Mouse (Mus musculus): Measurements from ENCODE around the gene Ubl4b. TPM values are rescaled to one million over a fixed set of nuclear protein-coding genes. Genes with fewer than 3 reads are reported as not detected.
A peak's percentile ranks its signal among the peaks of the same experiment; 100 is the strongest.

Gene Ubl4b
- polyA plus RNA-seq (2014; fragmentation: Nextera tagmentation; extraction: Ambion mirVana): 0.15 and 0.79 TPM in 2 replicates

GRCm38 (mm10) chr3:107554842-107555241 is at the start of gene Ubl4b:
TSS of gene Ubl4b (minus strand) at chr3:107555073.
- H3K27me3 ChIP-seq (ENCODE audit: control insufficient read depth, insufficient read depth, low read length): no peaks in the 10 kb centered on the region
- H3K4me3 ChIP-seq (ENCODE audit: low read depth, low read length): no peak within 1 kb of the TSS
- no peaks in the 10 kb centered on the region for H3K36me3 ChIP-seq (replicated peaks; ENCODE audit: control insufficient read depth, insufficient read depth, low read depth, low read length)
- no peak within 1 kb of the TSS for H3K9ac ChIP-seq (replicated peaks; ENCODE audit: low read length)
- no peak within 1 kb of the TSS for H3K4me2 ChIP-seq (ENCODE audit: low read depth, low read length)
- ATAC-seq (replicated peaks; ENCODE audit: insufficient number of reproducible peaks, low FRiP score, low TSS enrichment, low read depth): no peak
- H3K9me3 ChIP-seq (replicated peaks; ENCODE audit: control insufficient read depth, low read length): no peaks in the 10 kb centered on the region
- no peak within 1 kb of the TSS for H3K27ac ChIP-seq (replicated peaks; ENCODE audit: low read depth, low read length)
- no peak for DNase-seq (ENCODE audit: low spot score)
- WGBS: 93% methylated on average over 2 of the region's 2 CpGs
- no peaks in the 10 kb centered on the region for H3K4me1 ChIP-seq (ENCODE audit: control insufficient read depth, insufficient read depth, low read length)

DNA sequence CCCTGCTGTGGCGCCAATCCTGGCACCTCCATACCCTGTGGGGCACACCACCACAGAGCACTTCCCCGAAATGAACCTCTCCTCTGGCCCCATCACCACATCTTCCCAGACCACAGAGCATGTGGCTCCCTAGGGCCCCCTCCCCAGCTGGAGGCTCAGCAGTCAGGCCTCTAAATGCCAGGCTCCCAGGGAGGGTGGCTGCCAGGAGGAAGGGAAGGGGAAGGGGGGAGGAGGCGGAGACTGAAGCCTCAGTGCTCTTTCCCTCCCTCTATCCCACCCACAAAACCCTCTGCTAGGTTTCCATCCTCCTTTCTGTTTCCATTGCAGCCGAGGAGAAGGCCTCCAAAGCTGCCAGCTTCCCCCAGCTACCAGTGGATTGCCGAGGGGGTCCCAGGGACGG is 45.3 kb upstream of the Ubl4b start:
- no peak for DNase-seq (ENCODE audit: low spot score)
- Histone ChIP-seq H3K36me3 (replicated peaks; ENCODE audit: control insufficient read depth, insufficient read depth, low read depth, low read length) (no peaks in the 10 kb centered on the region), H3K4me1 (ENCODE audit: control insufficient read depth, insufficient read depth, low read length) (no peaks in the 10 kb centered on the region; the same call in 1 of the 2 replicates), H3K9me3 (replicated peaks; ENCODE audit: control insufficient read depth, low read length) (no peaks in the 10 kb centered on the region), H3K4me3 (ENCODE audit: low read depth, low read length) (no peak overlapping the region), H3K27ac (replicated peaks; ENCODE audit: low read depth, low read length) (no peak overlapping the region), H3K9ac (replicated peaks; ENCODE audit: low read length) (no peak overlapping the region), H3K27me3 (ENCODE audit: control insufficient read depth, insufficient read depth, low read length) (peaks cover 22% of the 10 kb centered on the region), H3K4me2 (ENCODE audit: low read depth, low read length) (no peak overlapping the region)
- ATAC-seq (replicated peaks; ENCODE audit: insufficient number of reproducible peaks, low FRiP score, low TSS enrichment, low read depth): peak; percentile 25; the same call in 1 of the 2 replicates
- 54% methylated on average over 6 of the region's 6 CpGs for WGBS

- H3K9me3 ChIP-seq (replicated peaks; ENCODE audit: control insufficient read depth, low read length): no peaks in the 10 kb centered on the region
- 2% methylated on average over 22 of the region's 22 CpGs for WGBS
- no peaks in the 10 kb centered on the region for H3K36me3 ChIP-seq (replicated peaks; ENCODE audit: control insufficient read depth, insufficient read depth, low read depth, low read length)
- no peaks in the 10 kb centered on the region; the same call in 1 of the 2 replicates for H3K4me1 ChIP-seq (ENCODE audit: control insufficient read depth, insufficient read depth, low read length)
- H3K4me3 ChIP-seq (ENCODE audit: low read depth, low read length): peak overlapping the region; percentile 56
- H3K4me2 ChIP-seq (ENCODE audit: low read depth, low read length): peak overlapping the region; percentile 38
- DNase-seq (ENCODE audit: low spot score) (peak; percentile 47), ATAC-seq (replicated peaks; ENCODE audit: insufficient number of reproducible peaks, low FRiP score, low TSS enrichment, low read depth) (no peak)
- H3K27ac ChIP-seq (replicated peaks; ENCODE audit: low read depth, low read length): no peak overlapping the region
- H3K9ac ChIP-seq (replicated peaks; ENCODE audit: low read length): peak overlapping the region; percentile 75
- peaks cover 41% of the 10 kb centered on the region for H3K27me3 ChIP-seq (ENCODE audit: control insufficient read depth, insufficient read depth, low read length)
Measured at GRCm38 (mm10) chr3:107597586-107598389, 42.9 kb upstream of the Ubl4b start.

- no peak for DNase-seq (ENCODE audit: low spot score)
- Histone ChIP-seq H3K4me1 (ENCODE audit: control insufficient read depth, insufficient read depth, low read length) (no peaks in the 10 kb centered on the region; the same call in 1 of the 2 replicates), H3K9ac (replicated peaks; ENCODE audit: low read length) (peak overlapping the region; percentile 75)
Measured at GRCm38 (mm10) chr3:107597134-107597533, 42.3 kb upstream of the Ubl4b start.

DNA sequence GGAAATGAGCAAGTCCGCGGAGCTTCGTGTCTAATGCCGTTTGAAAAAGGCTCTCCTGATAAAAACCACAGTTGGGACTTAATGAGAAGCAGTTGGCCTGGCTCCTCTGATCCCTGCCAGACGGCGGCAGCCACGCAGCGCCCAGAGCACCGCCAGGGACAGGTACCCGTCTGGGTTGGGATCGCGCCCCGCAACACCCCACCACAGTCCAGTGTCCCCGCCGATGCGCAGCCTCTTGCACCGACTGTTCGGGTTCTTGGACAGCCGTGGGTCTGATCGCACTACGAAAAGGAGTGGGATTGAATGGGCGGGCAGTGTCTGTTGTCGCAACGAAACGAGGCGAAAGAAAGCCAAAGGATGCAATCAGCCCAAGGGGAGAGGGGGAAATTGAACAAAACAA is 41.7 kb upstream of the Ubl4b start:
- H3K27ac ChIP-seq (replicated peaks; ENCODE audit: low read depth, low read length): 0 out of 2 replicates have a peak overlapping the region, but pooled peaks have one; percentile 62
- peaks cover 41% of the 10 kb centered on the region for H3K27me3 ChIP-seq (ENCODE audit: control insufficient read depth, insufficient read depth, low read length)
- no peaks in the 10 kb centered on the region for H3K36me3 ChIP-seq (replicated peaks; ENCODE audit: control insufficient read depth, insufficient read depth, low read depth, low read length)
- H3K9me3 ChIP-seq (replicated peaks; ENCODE audit: control insufficient read depth, low read length): no peaks in the 10 kb centered on the region
- H3K4me3 ChIP-seq (ENCODE audit: low read depth, low read length): peak overlapping the region; percentile 56
- H3K4me2 ChIP-seq (ENCODE audit: low read depth, low read length): peak overlapping the region; percentile 73
- H3K9ac ChIP-seq (replicated peaks; ENCODE audit: low read length): peak overlapping the region; percentile 75
- DNase-seq (ENCODE audit: low spot score) (peak; percentile 69), ATAC-seq (replicated peaks; ENCODE audit: insufficient number of reproducible peaks, low FRiP score, low TSS enrichment, low read depth) (no peak)
- 1% methylated on average over 26 of the region's 26 CpGs for WGBS
- H3K4me1 ChIP-seq (ENCODE audit: control insufficient read depth, insufficient read depth, low read length): no peaks in the 10 kb centered on the region; the same call in 1 of the 2 replicates

More at GRCm38 (mm10) chr3:107597134-107597533, 42.3 kb upstream of the Ubl4b start:
- Histone ChIP-seq H3K4me3 (ENCODE audit: low read depth, low read length) (peak overlapping the region; percentile 56), H3K9me3 (replicated peaks; ENCODE audit: control insufficient read depth, low read length) (no peaks in the 10 kb centered on the region), H3K27me3 (ENCODE audit: control insufficient read depth, insufficient read depth, low read length) (peaks cover 41% of the 10 kb centered on the region), H3K4me2 (ENCODE audit: low read depth, low read length) (peak overlapping the region; percentile 38), H3K27ac (replicated peaks; ENCODE audit: low read depth, low read length) (no peak overlapping the region), H3K36me3 (replicated peaks; ENCODE audit: control insufficient read depth, insufficient read depth, low read depth, low read length) (no peaks in the 10 kb centered on the region)
- no peak for ATAC-seq (replicated peaks; ENCODE audit: insufficient number of reproducible peaks, low FRiP score, low TSS enrichment, low read depth)
- WGBS: under 1% methylated on average over 21 of the region's 24 CpGs

GRCm38 (mm10) chr3:107595938-107596461 is 41.1 kb upstream of the Ubl4b start:
- no peaks in the 10 kb centered on the region for H3K9me3 ChIP-seq (replicated peaks; ENCODE audit: control insufficient read depth, low read length)
- peak overlapping the region; percentile 73 for H3K4me2 ChIP-seq (ENCODE audit: low read depth, low read length)
- H3K4me1 ChIP-seq (ENCODE audit: control insufficient read depth, insufficient read depth, low read length): no peaks in the 10 kb centered on the region; the same call in 1 of the 2 replicates
- peak overlapping the region; percentile 85 for H3K27ac ChIP-seq (replicated peaks; ENCODE audit: low read depth, low read length)
- peak overlapping the region; percentile 56 for H3K4me3 ChIP-seq (ENCODE audit: low read depth, low read length)
- ATAC-seq (replicated peaks; ENCODE audit: insufficient number of reproducible peaks, low FRiP score, low TSS enrichment, low read depth) (no peak), DNase-seq (ENCODE audit: low spot score) (peak; percentile 50)
- WGBS: under 1% methylated on average over 34 of the region's 34 CpGs
- peak overlapping the region; percentile 75 for H3K9ac ChIP-seq (replicated peaks; ENCODE audit: low read length)
- no peaks in the 10 kb centered on the region for H3K36me3 ChIP-seq (replicated peaks; ENCODE audit: control insufficient read depth, insufficient read depth, low read depth, low read length)
- peaks cover 41% of the 10 kb centered on the region for H3K27me3 ChIP-seq (ENCODE audit: control insufficient read depth, insufficient read depth, low read length)

DNA sequence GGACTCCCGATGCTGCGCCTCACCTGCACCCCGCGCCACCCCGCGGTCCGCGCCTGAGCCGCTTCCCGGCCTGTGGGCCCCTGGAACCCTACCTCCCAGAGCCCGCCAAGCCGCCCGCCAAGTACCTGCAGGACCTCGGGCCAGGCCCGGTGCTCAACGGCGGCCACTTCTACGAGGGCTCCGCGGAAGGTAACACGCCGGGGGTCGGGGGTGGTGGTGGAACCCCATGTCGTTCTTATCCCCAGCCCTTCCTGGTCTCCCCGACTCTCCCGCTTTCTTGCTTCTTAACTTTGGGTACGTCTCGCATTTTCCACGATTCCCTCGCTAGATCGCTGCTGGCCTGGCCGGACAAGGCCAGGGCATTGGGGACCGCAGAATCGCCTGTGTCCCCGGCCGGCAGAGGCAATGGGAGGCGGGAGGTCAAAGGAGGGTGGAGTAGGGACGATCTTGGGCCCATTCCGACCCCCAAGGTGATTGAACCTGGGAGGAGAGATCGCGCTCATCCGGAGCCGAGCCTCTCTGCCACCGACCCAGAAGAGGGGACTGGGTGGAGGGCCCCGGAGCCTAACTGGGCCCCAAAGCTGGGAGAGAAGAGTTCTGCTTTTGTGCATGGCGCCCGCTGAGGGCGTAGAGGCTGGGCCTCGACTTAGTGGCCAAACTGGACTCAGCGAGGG is 40.5 kb upstream of the Ubl4b start:
- peak overlapping the region; percentile 75 for H3K9ac ChIP-seq (replicated peaks; ENCODE audit: low read length)
- H3K27ac ChIP-seq (replicated peaks; ENCODE audit: low read depth, low read length): peak overlapping the region; percentile 85
- no peak for DNase-seq (ENCODE audit: low spot score)
- no peaks in the 10 kb centered on the region; the same call in 1 of the 2 replicates for H3K4me1 ChIP-seq (ENCODE audit: control insufficient read depth, insufficient read depth, low read length)
- WGBS: 1% methylated on average over 50 of the region's 50 CpGs
- peak overlapping the region; percentile 56 for H3K4me3 ChIP-seq (ENCODE audit: low read depth, low read length)
- peaks cover 41% of the 10 kb centered on the region for H3K27me3 ChIP-seq (ENCODE audit: control insufficient read depth, insufficient read depth, low read length)
- ATAC-seq (replicated peaks; ENCODE audit: insufficient number of reproducible peaks, low FRiP score, low TSS enrichment, low read depth): peak; percentile 13; the same call in 1 of the 2 replicates
- no peaks in the 10 kb centered on the region for H3K9me3 ChIP-seq (replicated peaks; ENCODE audit: control insufficient read depth, low read length)
- no peaks in the 10 kb centered on the region for H3K36me3 ChIP-seq (replicated peaks; ENCODE audit: control insufficient read depth, insufficient read depth, low read depth, low read length)
- H3K4me2 ChIP-seq (ENCODE audit: low read depth, low read length): peak overlapping the region; percentile 73
